Mouse (Mus musculus): ENCODE data around the gene Eif2b5. TPM values are rescaled to one million over a fixed set of nuclear protein-coding genes. Genes with fewer than 3 reads are reported as not detected.
"Not testable (repeated sequence)": the region's sequence is repeated elsewhere in the genome, so short reads cannot be mapped to it uniquely, and the experiment has no call there.

Eif2b5 gene
- polyA plus RNA-seq, 1 experiment = 94.0 TPM

DNA sequence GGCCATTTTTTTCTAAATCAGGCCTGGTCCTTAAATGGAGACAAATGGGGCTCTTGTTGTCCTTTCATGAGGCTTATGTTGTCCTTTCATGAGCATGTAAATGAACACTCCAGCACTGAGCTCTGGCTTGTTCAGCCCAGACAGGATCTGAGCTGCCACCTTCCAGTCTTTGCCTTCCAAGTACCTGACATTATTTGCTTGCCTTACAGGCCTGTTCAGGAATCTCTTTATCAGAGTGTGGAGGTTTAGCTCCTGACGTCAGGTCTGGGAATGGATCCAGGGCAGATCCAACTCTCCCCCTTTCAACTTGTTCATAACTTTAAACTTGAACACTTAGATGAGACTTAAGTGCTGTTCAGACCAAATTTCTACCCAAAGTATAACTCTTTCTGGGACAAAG lies 21.8 kb upstream of the Eif2b5 start:
- Histone ChIP-seq H3K4me3 (ENCODE audit: low read depth, low read length) (no peak overlapping the region), H3K9ac (ENCODE audit: low read depth, poor library complexity, severe bottlenecking) (peak overlapping the region; percentile 15; the same call in 1 of the 2 replicates)

DNA sequence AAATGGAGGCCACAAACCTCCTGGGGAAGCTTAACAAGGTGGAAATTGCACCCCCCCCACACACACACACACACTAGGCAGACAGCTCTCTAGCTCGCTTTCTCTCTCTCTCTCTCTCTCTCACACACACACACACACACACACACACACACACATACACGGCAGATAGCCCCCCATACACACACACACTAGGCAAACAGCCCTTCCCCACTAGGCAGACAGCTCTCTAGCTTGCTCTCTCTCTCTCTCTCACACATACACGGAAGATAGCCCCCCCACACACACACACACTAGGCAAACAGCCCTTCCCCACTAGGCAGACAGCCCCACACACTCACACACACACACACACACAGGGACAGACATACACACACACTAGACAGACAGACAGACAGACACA lies 21.3 kb upstream of the Eif2b5 start:
- Histone ChIP-seq H3K9ac (ENCODE audit: low read depth, poor library complexity, severe bottlenecking) (0 out of 2 replicates have a peak overlapping the region, but pooled peaks have one; percentile 15), H3K27ac (ENCODE audit: insufficient read depth, low read length) (peak overlapping the region; percentile 91), H3K4me1 (ENCODE audit: control insufficient read depth, insufficient read depth, low read length) (peaks cover 2% of the 10 kb centered on the region), H3K9me3 (replicated peaks; ENCODE audit: control insufficient read depth, insufficient read depth, low read length, poor library complexity, severe bottlenecking) (0 out of 2 replicates have a peak, but pooled peaks cover 4% of the 10 kb centered on the region), H3K4me3 (ENCODE audit: low read depth, low read length) (no peak overlapping the region), H3K27me3 (ENCODE audit: control insufficient read depth, insufficient read depth, low read length, poor library complexity, severe bottlenecking) (no peaks in the 10 kb centered on the region), H3K36me3 (ENCODE audit: control insufficient read depth, insufficient read depth, low read length, poor library complexity, severe bottlenecking) (no peaks in the 10 kb centered on the region)
- TF ChIP-seq EP300 (IDR thresholded peaks at IDR 0.05; ENCODE audit: insufficient read depth, low read depth, low read length) (no peak), POLR2A (IDR thresholded peaks at IDR 0.05; ENCODE audit: insufficient read depth, low read length) (no peak), CTCF (IDR thresholded peaks at IDR 0.05; ENCODE audit: low read depth, low read length) (no peak)

More for the DNA sequence above, 21.8 kb upstream of the Eif2b5 start:
- Histone ChIP-seq H3K36me3 (ENCODE audit: control insufficient read depth, insufficient read depth, low read length, poor library complexity, severe bottlenecking) (no peaks in the 10 kb centered on the region), H3K4me1 (ENCODE audit: control insufficient read depth, insufficient read depth, low read length) (peaks cover 2% of the 10 kb centered on the region), H3K9me3 (replicated peaks; ENCODE audit: control insufficient read depth, insufficient read depth, low read length, poor library complexity, severe bottlenecking) (0 out of 2 replicates have a peak, but pooled peaks cover 4% of the 10 kb centered on the region), H3K27ac (ENCODE audit: insufficient read depth, low read length) (peak overlapping the region; percentile 91), H3K27me3 (ENCODE audit: control insufficient read depth, insufficient read depth, low read length, poor library complexity, severe bottlenecking) (no peaks in the 10 kb centered on the region)
- TF ChIP-seq EP300 (IDR thresholded peaks at IDR 0.05; ENCODE audit: insufficient read depth, low read depth, low read length) (peak; percentile 48; the same call in 1 of the 2 replicates), POLR2A (IDR thresholded peaks at IDR 0.05; ENCODE audit: insufficient read depth, low read length) (no peak)

DNA sequence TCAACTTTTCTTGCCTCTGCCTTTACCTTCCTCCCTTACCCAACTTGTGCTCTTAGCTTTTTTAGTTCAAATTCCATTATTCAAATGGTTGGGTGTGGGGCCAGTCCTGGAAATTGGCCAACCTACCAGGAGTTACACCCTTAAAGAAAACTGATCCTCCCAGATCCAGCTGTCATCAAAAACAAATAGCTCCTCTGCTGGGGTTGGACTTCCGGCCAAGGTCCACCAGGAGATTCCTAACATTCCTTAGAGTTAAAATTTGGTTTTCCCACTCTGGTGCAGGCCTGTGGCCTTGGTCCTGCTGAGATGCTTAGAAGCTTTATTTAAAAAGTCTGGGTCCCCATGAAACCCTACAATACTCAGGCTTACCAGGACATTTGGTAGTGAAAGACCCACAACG lies 20.1 kb upstream of the Eif2b5 start:
- TF ChIP-seq POLR2A (IDR thresholded peaks at IDR 0.05; ENCODE audit: insufficient read depth, low read length) (no peak), CTCF (IDR thresholded peaks at IDR 0.05; ENCODE audit: low read depth, low read length) (no peak), EP300 (IDR thresholded peaks at IDR 0.05; ENCODE audit: insufficient read depth, low read depth, low read length) (no peak)
- 0 out of 2 replicates have a peak, but pooled peaks cover 4% of the 10 kb centered on the region for H3K9me3 ChIP-seq (replicated peaks; ENCODE audit: control insufficient read depth, insufficient read depth, low read length, poor library complexity, severe bottlenecking)

DNA sequence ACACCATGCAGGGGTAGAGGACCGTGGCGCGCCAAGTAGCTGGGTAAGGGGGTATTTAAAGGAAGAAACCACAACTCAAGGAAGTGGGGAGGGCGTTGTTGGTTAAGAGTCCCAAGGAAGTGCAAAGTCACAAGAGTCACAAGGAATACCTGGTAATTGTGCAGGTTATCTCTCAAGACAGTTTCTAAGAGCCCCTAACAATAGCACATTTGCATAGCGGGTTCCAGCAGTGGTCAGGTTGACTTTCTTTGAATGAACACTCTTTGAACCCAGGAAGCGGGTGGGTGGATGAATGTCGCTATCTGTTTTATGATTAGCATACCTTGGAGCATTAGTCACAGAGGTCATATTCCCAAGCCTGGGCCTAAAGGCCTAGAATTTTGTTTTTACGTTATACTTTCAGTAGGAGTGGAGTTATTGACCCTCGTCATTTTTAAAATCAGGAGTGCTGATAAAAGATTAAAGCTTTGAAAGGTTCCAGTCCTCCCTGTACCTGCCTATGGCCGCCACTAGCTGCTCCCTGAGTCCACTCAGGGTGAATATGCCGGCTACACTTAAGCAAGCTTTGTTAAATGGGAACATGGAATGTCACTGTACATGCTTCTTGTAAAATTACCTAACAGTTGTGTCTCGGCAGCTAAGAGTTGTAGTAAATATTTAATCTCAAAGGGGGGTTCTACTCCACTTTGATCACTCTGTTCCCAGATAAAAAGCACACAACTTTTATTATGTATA lies 19.4 kb upstream of the Eif2b5 start:
- not testable (repeated sequence) for H3K9ac ChIP-seq (ENCODE audit: low read depth, poor library complexity, severe bottlenecking); H3K27me3 ChIP-seq (ENCODE audit: control insufficient read depth, insufficient read depth, low read length, poor library complexity, severe bottlenecking); H3K4me3 ChIP-seq (ENCODE audit: low read depth, low read length); H3K4me1 ChIP-seq (ENCODE audit: control insufficient read depth, insufficient read depth, low read length); H3K9me3 ChIP-seq (replicated peaks; ENCODE audit: control insufficient read depth, insufficient read depth, low read length, poor library complexity, severe bottlenecking); H3K36me3 ChIP-seq (ENCODE audit: control insufficient read depth, insufficient read depth, low read length, poor library complexity, severe bottlenecking)
- H3K27ac ChIP-seq (ENCODE audit: insufficient read depth, low read length) = peak overlapping the region; percentile 98

More for the DNA sequence above, 20.1 kb upstream of the Eif2b5 start:
- Histone ChIP-seq H3K36me3 (ENCODE audit: control insufficient read depth, insufficient read depth, low read length, poor library complexity, severe bottlenecking) (no peaks in the 10 kb centered on the region), H3K4me3 (ENCODE audit: low read depth, low read length) (no peak overlapping the region), H3K27ac (ENCODE audit: insufficient read depth, low read length) (peak overlapping the region; percentile 91), H3K4me1 (ENCODE audit: control insufficient read depth, insufficient read depth, low read length) (peaks cover 2% of the 10 kb centered on the region), H3K9ac (ENCODE audit: low read depth, poor library complexity, severe bottlenecking) (no peak overlapping the region), H3K27me3 (ENCODE audit: control insufficient read depth, insufficient read depth, low read length, poor library complexity, severe bottlenecking) (no peaks in the 10 kb centered on the region)

DNA sequence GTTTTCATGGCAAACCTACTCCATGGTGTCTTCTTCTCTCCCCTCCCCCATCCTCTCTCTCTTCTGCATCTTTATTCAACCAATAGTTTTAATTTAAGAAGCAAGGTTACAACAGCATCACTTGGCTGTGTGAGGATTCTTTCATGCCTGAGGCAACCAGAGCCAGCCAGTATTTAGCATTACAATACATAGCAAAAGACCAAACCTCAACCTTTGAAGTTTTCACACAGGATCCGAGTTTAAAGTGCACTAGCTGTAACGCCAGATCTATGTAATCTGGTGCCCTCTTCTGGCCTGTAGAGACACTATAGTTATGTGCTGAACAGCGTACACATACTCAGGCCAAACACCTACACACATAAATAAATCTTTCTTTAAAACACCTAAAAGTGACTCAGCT lies 18.5 kb upstream of the Eif2b5 start:
- TF ChIP-seq CTCF (IDR thresholded peaks at IDR 0.05; ENCODE audit: low read depth, low read length) (peak; percentile 31), EP300 (IDR thresholded peaks at IDR 0.05; ENCODE audit: insufficient read depth, low read depth, low read length) (no peak)
- no peak overlapping the region for H3K9ac ChIP-seq (ENCODE audit: low read depth, poor library complexity, severe bottlenecking)
- no peak overlapping the region for H3K4me3 ChIP-seq (ENCODE audit: low read depth, low read length)
- H3K27ac ChIP-seq (ENCODE audit: insufficient read depth, low read length) = peak overlapping the region; percentile 57; the same call in 1 of the 2 replicates
- H3K9me3 ChIP-seq (replicated peaks; ENCODE audit: control insufficient read depth, insufficient read depth, low read length, poor library complexity, severe bottlenecking) = 0 out of 2 replicates have a peak, but pooled peaks cover 4% of the 10 kb centered on the region
- no peaks in the 10 kb centered on the region for H3K36me3 ChIP-seq (ENCODE audit: control insufficient read depth, insufficient read depth, low read length, poor library complexity, severe bottlenecking)
- H3K27me3 ChIP-seq (ENCODE audit: control insufficient read depth, insufficient read depth, low read length, poor library complexity, severe bottlenecking) = no peaks in the 10 kb centered on the region
- H3K4me1 ChIP-seq (ENCODE audit: control insufficient read depth, insufficient read depth, low read length) = peaks cover 2% of the 10 kb centered on the region

DNA sequence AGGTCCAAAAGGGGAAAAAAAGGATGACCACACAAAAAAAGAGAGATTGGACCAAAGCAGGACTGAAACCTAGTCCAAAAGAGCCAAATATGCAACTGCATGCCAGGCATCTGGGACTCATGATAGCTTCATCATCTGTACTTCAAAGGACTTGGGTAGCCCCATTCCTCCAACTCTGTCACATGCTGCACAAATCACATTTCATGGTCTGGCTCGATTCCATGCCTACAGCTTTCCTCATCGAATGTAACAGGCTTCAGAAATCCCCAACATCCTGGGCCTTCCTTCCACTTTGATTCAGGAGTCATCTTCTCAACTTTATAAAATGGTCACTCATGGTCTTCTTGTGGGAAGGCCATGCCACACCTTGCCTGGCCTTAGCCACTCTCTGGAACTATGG lies 16.9 kb upstream of the Eif2b5 start:
- Histone ChIP-seq H3K4me3 (ENCODE audit: low read depth, low read length) (no peak overlapping the region), H3K4me1 (ENCODE audit: control insufficient read depth, insufficient read depth, low read length) (no peaks in the 10 kb centered on the region), H3K36me3 (ENCODE audit: control insufficient read depth, insufficient read depth, low read length, poor library complexity, severe bottlenecking) (no peaks in the 10 kb centered on the region), H3K27ac (ENCODE audit: insufficient read depth, low read length) (no peak overlapping the region), H3K27me3 (ENCODE audit: control insufficient read depth, insufficient read depth, low read length, poor library complexity, severe bottlenecking) (no peaks in the 10 kb centered on the region), H3K9me3 (replicated peaks; ENCODE audit: control insufficient read depth, insufficient read depth, low read length, poor library complexity, severe bottlenecking) (0 out of 2 replicates have a peak, but pooled peaks cover 4% of the 10 kb centered on the region), H3K9ac (ENCODE audit: low read depth, poor library complexity, severe bottlenecking) (no peak overlapping the region)
- no peak for TF ChIP-seq POLR2A (IDR thresholded peaks at IDR 0.05; ENCODE audit: insufficient read depth, low read length)
- TF ChIP-seq EP300 (IDR thresholded peaks at IDR 0.05; ENCODE audit: insufficient read depth, low read depth, low read length) = no peak
- no peak for TF ChIP-seq CTCF (IDR thresholded peaks at IDR 0.05; ENCODE audit: low read depth, low read length)

DNA sequence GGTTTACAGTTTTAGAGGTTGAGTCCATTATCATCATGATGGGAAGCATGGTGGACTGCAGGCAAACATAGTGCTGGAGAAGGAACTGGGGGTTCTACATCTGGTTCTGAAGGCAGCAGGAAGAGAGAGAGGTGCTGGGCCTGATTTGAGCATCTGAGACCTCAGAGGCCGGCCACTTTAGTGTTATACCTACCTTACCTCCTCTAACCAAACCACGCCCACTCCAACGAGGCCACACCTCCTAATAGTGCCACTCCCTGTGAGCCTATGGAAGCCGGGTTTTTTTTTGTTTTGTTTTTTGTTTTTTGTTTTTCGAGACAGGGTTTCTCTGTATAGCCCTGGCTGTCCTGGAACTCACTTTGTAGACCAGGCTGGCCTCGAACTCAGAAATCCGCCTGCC lies 14.9 kb upstream of the Eif2b5 start:
- not testable (repeated sequence) for H3K9ac ChIP-seq (ENCODE audit: low read depth, poor library complexity, severe bottlenecking); H3K4me1 ChIP-seq (ENCODE audit: control insufficient read depth, insufficient read depth, low read length); H3K27ac ChIP-seq (ENCODE audit: insufficient read depth, low read length); H3K27me3 ChIP-seq (ENCODE audit: control insufficient read depth, insufficient read depth, low read length, poor library complexity, severe bottlenecking); H3K4me3 ChIP-seq (ENCODE audit: low read depth, low read length); H3K36me3 ChIP-seq (ENCODE audit: control insufficient read depth, insufficient read depth, low read length, poor library complexity, severe bottlenecking); H3K9me3 ChIP-seq (replicated peaks; ENCODE audit: control insufficient read depth, insufficient read depth, low read length, poor library complexity, severe bottlenecking)
